Mouse (Mus musculus) liver, embryonic 11.5 days (tissue): ENCODE results near the gene Hoxd4. TPM values are rescaled to one million over a fixed set of nuclear protein-coding genes. Genes with fewer than 3 reads are reported as not detected.

ENCODE experiments used
- ATAC-seq: fragments of 200-750 bp; cut with Nextera tagmentation; replicated peaks from 2 replicates; pipeline ENCODE4 v1.8.0; 2017; ENCODE audit warnings: moderate number of reproducible peaks, mild to moderate bottlenecking, moderate TSS enrichment, moderate library complexity; ENCODE audit not compliant: low FRiP score
- DNase-seq: peaks from one replicate; pipeline ENCODE4 v3.0.0-alpha.2; 2017; ENCODE audit warnings: low spot score
- H3K27ac ChIP-seq: fragments of 300-500 bp; sonication (generic); 2 replicates; pipeline ENCODE4 v1.5.1; 2014; ENCODE audit warnings: mild to moderate bottlenecking, low read depth, low read length, control low read depth
- H3K27me3 ChIP-seq: fragments of 300-500 bp; sonication (generic); replicated peaks from 2 replicates; pipeline ENCODE4 v1.6.1; 2014; ENCODE audit warnings: low read length, mixed read lengths; ENCODE audit not compliant: control insufficient read depth, insufficient read depth
- H3K36me3 ChIP-seq: fragments of 300-500 bp; sonication (generic); 2 replicates; pipeline ENCODE4 v1.6.1; 2014; ENCODE audit warnings: mild to moderate bottlenecking, low read length, moderate library complexity, mixed read lengths; ENCODE audit not compliant: control insufficient read depth, insufficient read depth
- H3K4me1 ChIP-seq: fragments of 300-500 bp; sonication (generic); replicated peaks from 2 replicates; pipeline ENCODE4 v1.6.1; 2014; ENCODE audit warnings: low read length, mixed read lengths; ENCODE audit not compliant: control insufficient read depth, insufficient read depth
- H3K4me2 ChIP-seq: fragments of 300-500 bp; sonication (generic); 2 replicates; pipeline ENCODE4 v1.6.1; 2014; ENCODE audit warnings: mild to moderate bottlenecking, control low read depth, moderate library complexity
- H3K4me3 ChIP-seq: fragments of 300-500 bp; sonication (generic); 2 replicates; pipeline ENCODE4 v1.5.1; 2014; ENCODE audit warnings: low read depth, low read length, control low read depth
- H3K9ac ChIP-seq: fragments of 300-500 bp; sonication (generic); 2 replicates; pipeline ENCODE4 v1.6.1; 2014; ENCODE audit warnings: low read depth, low read length, control low read depth
- H3K9me3 ChIP-seq: fragments of 300-500 bp; sonication (generic); 2 replicates; pipeline ENCODE4 v1.6.1; 2016; ENCODE audit warnings: low read length, inconsistent platforms, mixed read lengths; ENCODE audit not compliant: control insufficient read depth
- WGBS: fragments of 180-500 bp; shearing (Covaris S2); extraction: QIAGEN DNeasy Blood & Tissue Kit; methylation state at CpG from one replicate; pipeline ENCODE4 v1.1.7; 2014; 5-methylcytosine and 5-hydroxymethylcytosine counted together
- polyA plus RNA-seq: library from polyadenylated mRNA; unstranded; fragments of >200 nt; fragmentation: Nextera tagmentation; extraction: Ambion mirVana; gene quantifications from 2 replicates; pipeline ENCODE4 v1.2.1, GENCODE M21; 2014

The Hoxd4 gene
- polyA plus RNA-seq, 1 experiment from 2014 or later, result 0.18 TPM

GRCm38 (mm10) chr2:74724244-74725015 lies 12.7 kb downstream of the Hoxd4 start:
- Histone ChIP-seq H3K4me1 (0 out of 2 replicates have a peak, but pooled peaks cover 2% of the 10 kb centered on the region), H3K27me3 (peaks cover 100% of the 10 kb centered on the region), H3K9ac (no peak overlapping the region), H3K4me3 (no peak overlapping the region), H3K27ac (no peak overlapping the region), H3K36me3 (no peaks in the 10 kb centered on the region), H3K9me3 (no peaks in the 10 kb centered on the region), H3K4me2 (no peak overlapping the region)
- no peak for ATAC-seq
- peak; percentile 31 for DNase-seq
- WGBS, result 38% methylated on average over 7 of the region's 7 CpGs

DNA sequence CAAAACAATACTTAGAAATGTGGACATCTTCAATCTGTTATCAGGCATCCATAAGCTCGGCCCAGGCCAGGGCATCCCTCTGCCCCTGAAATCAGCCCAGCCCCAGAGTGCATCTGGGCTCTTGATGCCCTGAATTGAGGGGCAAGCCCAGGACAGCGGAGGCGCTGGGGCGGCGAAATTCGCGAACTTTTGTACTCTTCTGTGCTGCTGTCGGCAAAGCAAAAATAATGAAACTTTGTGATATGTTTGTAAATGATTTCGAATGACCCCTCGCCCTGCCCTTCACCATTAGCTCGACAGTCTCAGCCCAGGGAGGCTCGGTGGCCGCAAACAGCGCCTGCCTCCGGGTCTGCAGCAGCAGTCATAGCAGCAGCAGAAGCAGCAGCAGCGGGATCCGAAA lies 13.4 kb downstream of the Hoxd4 start:
- H3K36me3 ChIP-seq, result no peaks in the 10 kb centered on the region
- peak; percentile 39 for DNase-seq
- H3K27ac ChIP-seq, result no peak overlapping the region
- H3K4me3 ChIP-seq, result no peak overlapping the region
- H3K9me3 ChIP-seq, result no peaks in the 10 kb centered on the region
- H3K9ac ChIP-seq, result no peak overlapping the region
- H3K4me2 ChIP-seq, result no peak overlapping the region
- 0 out of 2 replicates have a peak, but pooled peaks cover 2% of the 10 kb centered on the region for H3K4me1 ChIP-seq
- peaks cover 98% of the 10 kb centered on the region for H3K27me3 ChIP-seq
- no peak for ATAC-seq
- WGBS, result 21% methylated on average over 17 of the region's 17 CpGs

GRCm38 (mm10) chr2:74726551-74726950 lies 14.8 kb downstream of the Hoxd4 start, which contains the start of gene Gm28230:
Gene Gm28230, plus strand, starts transcription at chr2:74726728.
- no peak within 1 kb of the TSS for H3K9ac ChIP-seq

GRCm38 (mm10) chr2:74726973-74727639 lies 15.4 kb downstream of the Hoxd4 start:
- Histone ChIP-seq H3K9me3 (no peaks in the 10 kb centered on the region), H3K9ac (no peak overlapping the region), H3K27me3 (peaks cover 98% of the 10 kb centered on the region), H3K27ac (no peak overlapping the region), H3K4me2 (peak overlapping the region; percentile 57), H3K4me1 (0 out of 2 replicates have a peak, but pooled peaks cover 2% of the 10 kb centered on the region), H3K4me3 (peak overlapping the region; percentile 44), H3K36me3 (no peaks in the 10 kb centered on the region)
- WGBS, result 4% methylated on average over 43 of the region's 43 CpGs
- DNase-seq (no peak), ATAC-seq (no peak)

More at GRCm38 (mm10) chr2:74726551-74726950, 14.8 kb downstream of the Hoxd4 start, which contains the start of gene Gm28230:
- H3K27ac ChIP-seq, result no peak within 1 kb of the TSS
- H3K36me3 ChIP-seq, result no peaks in the 10 kb centered on the region
- no peaks in the 10 kb centered on the region for H3K9me3 ChIP-seq
- ATAC-seq (no peak), DNase-seq (peak; percentile 33)
- WGBS, result 22% methylated on average over 5 of the region's 5 CpGs
- H3K4me1 ChIP-seq, result 0 out of 2 replicates have a peak, but pooled peaks cover 2% of the 10 kb centered on the region
- peak within 1 kb of the TSS; percentile 44 for H3K4me3 ChIP-seq
- peak within 1 kb of the TSS; percentile 57 for H3K4me2 ChIP-seq
- H3K27me3 ChIP-seq, result peaks cover 98% of the 10 kb centered on the region

- H3K4me1 ChIP-seq, result peaks cover 2% of the 10 kb centered on the region; the same call in 1 of the 2 replicates
Measured at GRCm38 (mm10) chr2:74727640-74728302, 16.0 kb downstream of the Hoxd4 start.

DNA sequence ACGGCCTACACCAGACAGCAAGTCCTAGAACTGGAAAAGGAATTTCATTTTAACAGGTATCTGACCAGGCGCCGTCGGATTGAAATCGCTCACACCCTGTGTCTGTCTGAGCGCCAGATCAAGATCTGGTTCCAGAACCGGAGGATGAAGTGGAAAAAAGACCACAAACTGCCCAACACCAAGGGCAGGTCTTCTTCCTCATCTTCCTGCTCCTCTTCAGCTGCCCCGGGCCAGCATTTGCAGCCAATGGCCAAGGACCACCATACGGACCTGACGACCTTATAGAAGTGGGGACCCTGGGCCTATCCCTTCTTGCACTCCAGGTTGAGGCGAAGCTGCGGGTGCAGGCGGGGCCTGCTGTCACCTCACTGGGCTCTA lies 16.6 kb downstream of the Hoxd4 start:
- peak; percentile 33 for DNase-seq
- H3K27me3 ChIP-seq, result peaks cover 98% of the 10 kb centered on the region
- peaks cover 2% of the 10 kb centered on the region; the same call in 1 of the 2 replicates for H3K4me1 ChIP-seq
- no peak overlapping the region for H3K4me2 ChIP-seq
- H3K4me3 ChIP-seq, result no peak overlapping the region
- H3K9me3 ChIP-seq, result no peaks in the 10 kb centered on the region
- no peak overlapping the region for H3K9ac ChIP-seq
- WGBS, result 28% methylated on average over 13 of the region's 13 CpGs
- ATAC-seq, result no peak
- no peak overlapping the region for H3K27ac ChIP-seq
- no peaks in the 10 kb centered on the region for H3K36me3 ChIP-seq

More at GRCm38 (mm10) chr2:74727640-74728302, 16.0 kb downstream of the Hoxd4 start:
- Histone ChIP-seq H3K27me3 (peaks cover 98% of the 10 kb centered on the region), H3K4me2 (peak overlapping the region; percentile 57), H3K36me3 (no peaks in the 10 kb centered on the region), H3K27ac (no peak overlapping the region), H3K4me3 (peak overlapping the region; percentile 44), H3K9me3 (no peaks in the 10 kb centered on the region), H3K9ac (no peak overlapping the region)
- no peak for DNase-seq
- WGBS, result 8% methylated on average over 24 of the region's 25 CpGs
- ATAC-seq, result no peak

DNA sequence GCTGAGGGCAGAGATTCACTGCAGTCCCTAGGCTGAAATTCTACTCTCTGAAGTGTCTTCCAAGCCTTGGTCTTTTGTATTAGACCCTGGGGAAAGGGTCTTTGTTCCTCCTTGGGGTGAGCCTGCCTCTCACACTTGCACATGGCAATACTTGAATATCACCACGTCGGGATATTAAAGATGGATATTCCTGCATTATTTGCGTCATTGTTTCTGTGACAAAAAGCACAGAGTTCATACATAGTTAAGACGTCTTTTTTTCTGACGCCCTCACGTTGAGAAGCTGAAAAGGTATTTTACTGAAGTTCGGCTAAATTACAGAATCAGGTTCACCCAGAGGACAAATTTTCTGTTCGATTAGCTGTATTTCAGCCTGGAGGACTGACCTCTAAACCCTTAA lies 18.6 kb downstream of the Hoxd4 start:
- H3K9ac ChIP-seq, result no peak overlapping the region
- 29% methylated on average over 8 of the region's 8 CpGs for WGBS
- H3K27ac ChIP-seq, result no peak overlapping the region
- H3K4me3 ChIP-seq, result no peak overlapping the region
- no peak overlapping the region for H3K4me2 ChIP-seq
- DNase-seq, result no peak
- peaks cover 98% of the 10 kb centered on the region for H3K27me3 ChIP-seq
- peaks cover 2% of the 10 kb centered on the region; the same call in 1 of the 2 replicates for H3K4me1 ChIP-seq
- no peak for ATAC-seq
- H3K9me3 ChIP-seq, result no peaks in the 10 kb centered on the region
- H3K36me3 ChIP-seq, result no peaks in the 10 kb centered on the region

DNA sequence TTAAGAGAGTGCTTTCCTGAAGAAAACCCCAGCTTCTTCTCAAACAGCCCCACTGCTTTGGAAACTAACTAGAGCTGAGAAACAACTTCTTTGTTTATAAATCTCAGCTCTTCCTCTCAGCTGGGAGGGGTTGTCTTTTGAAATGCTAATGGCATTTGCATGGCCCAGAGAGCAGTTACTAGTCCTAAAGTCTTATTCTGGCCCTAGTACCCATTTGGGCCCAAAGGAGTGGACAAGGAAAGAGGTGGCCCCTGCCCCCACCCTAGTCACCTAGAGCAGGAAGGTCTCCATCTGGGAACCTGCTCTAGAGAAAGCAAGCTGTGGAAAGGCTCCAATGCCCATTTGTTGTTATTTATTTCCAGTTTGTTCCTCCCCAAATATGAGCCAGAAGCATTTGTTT lies 19.3 kb downstream of the Hoxd4 start:
- Histone ChIP-seq H3K27ac (no peak overlapping the region), H3K36me3 (no peaks in the 10 kb centered on the region), H3K27me3 (peaks cover 98% of the 10 kb centered on the region), H3K4me2 (no peak overlapping the region), H3K9me3 (no peaks in the 10 kb centered on the region), H3K9ac (no peak overlapping the region), H3K4me1 (peaks cover 2% of the 10 kb centered on the region; the same call in 1 of the 2 replicates), H3K4me3 (no peak overlapping the region)
- DNase-seq (no peak), ATAC-seq (no peak)
